Mouse (Mus musculus): Measurements from ENCODE around the gene Tacr3. TPM values are rescaled to one million over a fixed set of nuclear protein-coding genes. Genes with fewer than 3 reads are reported as not detected.

The Tacr3 gene
- polyA plus RNA-seq (2014; fragmentation: Nextera tagmentation; extraction: Ambion mirVana): 0.08 TPM in 1 of 2 replicates, not detected in the other

DNA sequence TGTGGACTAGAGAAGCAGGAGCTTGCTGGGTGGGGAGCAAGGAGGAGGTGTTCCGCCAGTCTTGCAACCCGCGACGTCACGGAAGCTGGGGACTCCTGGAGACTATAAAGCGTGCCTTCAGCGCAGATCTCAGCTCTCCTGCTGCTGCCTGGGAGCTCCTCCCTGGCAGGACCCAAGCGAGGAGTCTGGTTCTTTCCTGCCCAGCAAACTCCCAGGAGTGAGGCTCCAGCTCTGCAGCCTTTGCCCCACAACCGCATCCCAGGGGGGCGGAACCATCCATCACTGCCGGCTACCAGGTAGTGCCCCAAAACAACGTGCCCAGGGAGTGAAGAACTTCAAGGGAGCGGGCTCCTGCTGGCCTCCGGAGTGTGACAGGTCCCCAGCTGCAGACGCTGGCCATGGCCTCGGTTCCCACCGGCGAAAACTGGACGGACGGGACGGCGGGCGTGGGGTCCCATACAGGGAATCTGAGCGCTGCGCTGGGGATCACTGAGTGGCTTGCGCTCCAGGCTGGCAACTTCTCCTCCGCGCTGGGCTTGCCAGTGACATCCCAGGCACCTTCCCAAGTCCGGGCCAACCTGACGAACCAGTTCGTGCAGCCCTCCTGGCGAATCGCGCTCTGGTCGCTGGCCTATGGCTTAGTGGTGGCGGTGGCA is at the start of gene Tacr3:
Gene Tacr3 (plus strand): TSS at position 133 of the 656 bp plus-strand sequence.
- no peak within 1 kb of the TSS for H3K27ac ChIP-seq (ENCODE audit: low read depth)
- peak within 1 kb of the TSS; percentile 32 for H3K4me3 ChIP-seq (ENCODE audit: low read depth, low read length)
- H3K9me3 ChIP-seq (ENCODE audit: low read depth, low read length): no peaks in the 10 kb centered on the region
- ATAC-seq (ENCODE audit: insufficient read depth) (peak; percentile 80), DNase-seq (peak; percentile 39)
- 0 out of 2 replicates have a peak within 1 kb of the TSS, but pooled peaks have one; percentile 20 for H3K9ac ChIP-seq
- no peaks in the 10 kb centered on the region for H3K36me3 ChIP-seq (ENCODE audit: insufficient read depth)
- H3K4me2 ChIP-seq: peak within 1 kb of the TSS; percentile 68
- no peak for TF ChIP-seq CTCF (IDR thresholded peaks at IDR 0.05; ENCODE audit: low read depth)
- H3K4me1 ChIP-seq (ENCODE audit: insufficient read depth): no peaks in the 10 kb centered on the region
- H3K27me3 ChIP-seq (ENCODE audit: insufficient read depth, low read length): peaks cover 15% of the 10 kb centered on the region; the same call in 1 of the 2 replicates
- WGBS: under 1% methylated on average over 36 of the region's 36 CpGs

- Histone ChIP-seq H3K4me1 (ENCODE audit: insufficient read depth) (no peaks in the 10 kb centered on the region), H3K27ac (ENCODE audit: low read depth) (no peak overlapping the region), H3K4me3 (ENCODE audit: low read depth, low read length) (peak overlapping the region; percentile 32; the same call in 1 of the 2 replicates), H3K9ac (no peak overlapping the region), H3K36me3 (ENCODE audit: insufficient read depth) (no peaks in the 10 kb centered on the region), H3K27me3 (ENCODE audit: insufficient read depth, low read length) (peaks cover 15% of the 10 kb centered on the region; the same call in 1 of the 2 replicates), H3K9me3 (ENCODE audit: low read depth, low read length) (no peaks in the 10 kb centered on the region), H3K4me2 (peak overlapping the region; percentile 68)
- no peak for DNase-seq
- no peak for ATAC-seq (ENCODE audit: insufficient read depth)
- TF ChIP-seq CTCF (IDR thresholded peaks at IDR 0.05; ENCODE audit: low read depth): no peak
- WGBS: 41% methylated on average over 6 of the region's 6 CpGs
Measured at GRCm38 (mm10) chr3:134828492-134828874, 324 bp upstream of the Tacr3 start.

DNA sequence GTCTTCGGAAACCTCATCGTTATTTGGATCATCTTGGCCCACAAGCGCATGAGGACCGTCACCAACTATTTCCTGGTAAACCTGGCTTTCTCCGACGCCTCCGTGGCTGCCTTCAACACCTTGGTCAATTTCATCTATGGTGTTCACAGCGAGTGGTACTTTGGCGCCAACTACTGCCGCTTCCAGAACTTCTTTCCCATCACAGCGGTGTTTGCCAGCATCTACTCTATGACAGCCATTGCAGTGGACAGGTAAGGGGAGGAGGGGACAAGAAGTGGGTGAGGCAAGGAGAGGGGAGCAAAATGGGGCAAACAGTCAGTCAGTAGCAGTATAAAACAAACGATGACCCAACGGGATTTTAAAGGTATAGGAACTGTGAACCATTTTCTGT is 719 bp downstream of the Tacr3 start:
- H3K4me3 ChIP-seq (ENCODE audit: low read depth, low read length): peak overlapping the region; percentile 32
- H3K9me3 ChIP-seq (ENCODE audit: low read depth, low read length): no peaks in the 10 kb centered on the region
- no peak overlapping the region for H3K9ac ChIP-seq
- TF ChIP-seq CTCF (IDR thresholded peaks at IDR 0.05; ENCODE audit: low read depth): 0 out of 2 replicates have a peak, but pooled peaks have one; percentile 8
- H3K36me3 ChIP-seq (ENCODE audit: insufficient read depth): no peaks in the 10 kb centered on the region
- DNase-seq (no peak), ATAC-seq (ENCODE audit: insufficient read depth) (no peak; the same call in none of the 2 replicates)
- no peaks in the 10 kb centered on the region for H3K4me1 ChIP-seq (ENCODE audit: insufficient read depth)
- 7% methylated on average over 13 of the region's 13 CpGs for WGBS
- H3K4me2 ChIP-seq: peak overlapping the region; percentile 68
- H3K27ac ChIP-seq (ENCODE audit: low read depth): no peak overlapping the region
- H3K27me3 ChIP-seq (ENCODE audit: insufficient read depth, low read length): peaks cover 15% of the 10 kb centered on the region; the same call in 1 of the 2 replicates

- Histone ChIP-seq H3K27me3 (ENCODE audit: insufficient read depth, low read length) (no peaks in the 10 kb centered on the region), H3K9me3 (ENCODE audit: low read depth, low read length) (no peaks in the 10 kb centered on the region), H3K36me3 (ENCODE audit: insufficient read depth) (no peaks in the 10 kb centered on the region), H3K9ac (no peak overlapping the region), H3K4me3 (ENCODE audit: low read depth, low read length) (no peak overlapping the region), H3K27ac (ENCODE audit: low read depth) (no peak overlapping the region), H3K4me2 (no peak overlapping the region), H3K4me1 (ENCODE audit: insufficient read depth) (no peaks in the 10 kb centered on the region)
- WGBS: 46% methylated on average over 4 of the region's 4 CpGs
- ATAC-seq (ENCODE audit: insufficient read depth) (no peak), DNase-seq (no peak)
- no peak for TF ChIP-seq CTCF (IDR thresholded peaks at IDR 0.05; ENCODE audit: low read depth)
Measured at GRCm38 (mm10) chr3:134851342-134851741, 22.5 kb downstream of the Tacr3 start.

GRCm38 (mm10) chr3:134877701-134878100 is 48.9 kb downstream of the Tacr3 start:
- ATAC-seq (ENCODE audit: insufficient read depth) (no peak), DNase-seq (no peak)
- Histone ChIP-seq H3K4me1 (ENCODE audit: insufficient read depth) (no peaks in the 10 kb centered on the region), H3K27me3 (ENCODE audit: insufficient read depth, low read length) (no peaks in the 10 kb centered on the region), H3K4me3 (ENCODE audit: low read depth, low read length) (no peak overlapping the region), H3K9ac (no peak overlapping the region), H3K36me3 (ENCODE audit: insufficient read depth) (no peaks in the 10 kb centered on the region), H3K27ac (ENCODE audit: low read depth) (no peak overlapping the region), H3K9me3 (ENCODE audit: low read depth, low read length) (no peaks in the 10 kb centered on the region), H3K4me2 (no peak overlapping the region)
- WGBS: 81% methylated on average over 1 of the region's 1 CpGs
- TF ChIP-seq CTCF (IDR thresholded peaks at IDR 0.05; ENCODE audit: low read depth): no peak

- no peaks in the 10 kb centered on the region for H3K4me1 ChIP-seq (ENCODE audit: insufficient read depth)
- no peak for ATAC-seq (ENCODE audit: insufficient read depth)
- no peak overlapping the region for H3K9ac ChIP-seq
- no peak for TF ChIP-seq CTCF (IDR thresholded peaks at IDR 0.05; ENCODE audit: low read depth)
- 59% methylated on average over 2 of the region's 2 CpGs for WGBS
- no peak for DNase-seq
- H3K4me3 ChIP-seq (ENCODE audit: low read depth, low read length): no peak overlapping the region
- H3K36me3 ChIP-seq (ENCODE audit: insufficient read depth): no peaks in the 10 kb centered on the region
- H3K27me3 ChIP-seq (ENCODE audit: insufficient read depth, low read length): no peaks in the 10 kb centered on the region
- no peak overlapping the region for H3K4me2 ChIP-seq
- H3K9me3 ChIP-seq (ENCODE audit: low read depth, low read length): no peaks in the 10 kb centered on the region
- no peak overlapping the region for H3K27ac ChIP-seq (ENCODE audit: low read depth)
Measured at GRCm38 (mm10) chr3:134895831-134896230, 67.0 kb downstream of the Tacr3 start.

DNA sequence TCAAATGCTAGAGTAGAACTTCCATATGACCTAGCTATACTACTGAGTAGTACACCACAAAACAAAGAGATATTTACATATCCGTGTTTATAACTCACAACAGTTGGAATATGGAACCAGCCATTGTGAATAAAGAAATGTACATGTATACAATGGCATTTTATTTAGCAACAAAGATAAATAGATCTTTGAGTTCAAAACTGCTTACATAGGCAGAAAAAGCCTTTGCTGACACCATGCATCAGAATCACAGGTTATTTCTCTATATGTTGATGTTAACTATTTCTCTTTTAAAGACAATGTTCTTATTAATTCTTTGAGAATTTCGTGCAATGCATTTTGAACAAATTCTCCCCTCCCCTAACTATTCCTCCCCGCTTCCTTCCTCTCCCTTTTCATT is 80.1 kb downstream of the Tacr3 start:
- H3K27ac ChIP-seq (ENCODE audit: low read depth): no peak overlapping the region
- H3K36me3 ChIP-seq (ENCODE audit: insufficient read depth): no peaks in the 10 kb centered on the region
- no peak for ATAC-seq (ENCODE audit: insufficient read depth)
- no peaks in the 10 kb centered on the region for H3K27me3 ChIP-seq (ENCODE audit: insufficient read depth, low read length)
- DNase-seq: no peak
- H3K9me3 ChIP-seq (ENCODE audit: low read depth, low read length): no peaks in the 10 kb centered on the region
- TF ChIP-seq CTCF (IDR thresholded peaks at IDR 0.05; ENCODE audit: low read depth): no peak
- no peaks in the 10 kb centered on the region for H3K4me1 ChIP-seq (ENCODE audit: insufficient read depth)
- no peak overlapping the region for H3K4me3 ChIP-seq (ENCODE audit: low read depth, low read length)
- H3K9ac ChIP-seq: no peak overlapping the region
- H3K4me2 ChIP-seq: no peak overlapping the region
- WGBS: 75% methylated on average over 3 of the region's 3 CpGs

All from lung, embryonic 14.5 days (tissue).